Mouse (Mus musculus) stomach, postnatal 0 days (tissue): Measurements from ENCODE around the gene Sstr2.

Experiments used
- CTCF ChIP-seq: IDR thresholded peaks from 2 replicates; pipeline ENCODE4 v1.5.1; 2016; ENCODE audit warnings: antibody characterized with exemption, low read depth, mild to moderate bottlenecking, moderate library complexity
- EP300 ChIP-seq: optimal IDR thresholded peaks from 2 replicates; pipeline ENCODE3; 2016; ENCODE audit warnings: antibody characterized with exemption

GRCm38 (mm10) chr11:113648690-113649352, 29.7 kb downstream of the Sstr2 start, which contains the start of gene Cog1:
- TF ChIP-seq CTCF (no peak), EP300 (no peak)
